Mouse (Mus musculus): ENCODE measurements around the gene Unc93b1. TPM values are rescaled to one million over a fixed set of nuclear protein-coding genes. Genes with fewer than 3 reads are reported as not detected.

Unc93b1 gene
- polyA plus RNA-seq, 1 experiment = 25.4 TPM

GRCm38 (mm10) chr19:3926685-3927084, 8.3 kb upstream of the Unc93b1 start:
- Histone ChIP-seq H3K4me1 (ENCODE audit: control insufficient read depth, insufficient read depth, insufficient read length, low read length) (peaks cover 35% of the 10 kb centered on the region), H3K27ac (replicated peaks; ENCODE audit: low read depth, low read length) (peak overlapping the region; percentile 1), H3K4me3 (ENCODE audit: insufficient read depth, low read depth, low read length) (no peak overlapping the region)

- Histone ChIP-seq H3K4me1 (ENCODE audit: control insufficient read depth, insufficient read depth, insufficient read length, low read length) (peaks cover 28% of the 10 kb centered on the region), H3K27ac (replicated peaks; ENCODE audit: low read depth, low read length) (peak overlapping the region; percentile 62), H3K4me3 (ENCODE audit: insufficient read depth, low read depth, low read length) (no peak overlapping the region)
Observed at GRCm38 (mm10) chr19:3927989-3928388, 7.0 kb upstream of the Unc93b1 start.

- H3K4me1 ChIP-seq (ENCODE audit: control insufficient read depth, insufficient read depth, insufficient read length, low read length) = peaks cover 23% of the 10 kb centered on the region
- peak overlapping the region; percentile 68 for H3K27ac ChIP-seq (replicated peaks; ENCODE audit: low read depth, low read length)
- no peak overlapping the region for H3K4me3 ChIP-seq (ENCODE audit: insufficient read depth, low read depth, low read length)
Observed at GRCm38 (mm10) chr19:3928779-3929178, 6.2 kb upstream of the Unc93b1 start.

GRCm38 (mm10) chr19:3929211-3929941, 5.6 kb upstream of the Unc93b1 start, which contains the start of gene Aldh3b1:
TSS of gene Aldh3b1 (minus strand) at chr19:3929808.
- Histone ChIP-seq H3K27ac (replicated peaks; ENCODE audit: low read depth, low read length) (peak within 1 kb of the TSS; percentile 68), H3K4me1 (ENCODE audit: control insufficient read depth, insufficient read depth, insufficient read length, low read length) (peaks cover 17% of the 10 kb centered on the region), H3K4me3 (ENCODE audit: insufficient read depth, low read depth, low read length) (peak within 1 kb of the TSS; percentile 22)

- H3K4me3 ChIP-seq (ENCODE audit: insufficient read depth, low read depth, low read length) = no peak overlapping the region
- peaks cover 16% of the 10 kb centered on the region for H3K4me1 ChIP-seq (ENCODE audit: control insufficient read depth, insufficient read depth, insufficient read length, low read length)
- H3K27ac ChIP-seq (replicated peaks; ENCODE audit: low read depth, low read length) = peak overlapping the region; percentile 68
Observed at GRCm38 (mm10) chr19:3930262-3931057, 4.5 kb upstream of the Unc93b1 start.

- Histone ChIP-seq H3K4me1 (ENCODE audit: control insufficient read depth, insufficient read depth, insufficient read length, low read length) (peaks cover 14% of the 10 kb centered on the region), H3K4me3 (ENCODE audit: insufficient read depth, low read depth, low read length) (no peak overlapping the region), H3K27ac (replicated peaks; ENCODE audit: low read depth, low read length) (peak overlapping the region; percentile 32)
Observed at GRCm38 (mm10) chr19:3931716-3932115, 3.3 kb upstream of the Unc93b1 start.

GRCm38 (mm10) chr19:3935896-3936850, 1.2 kb downstream of the Unc93b1 start:
- peak overlapping the region; percentile 40 for H3K27ac ChIP-seq (replicated peaks; ENCODE audit: low read depth, low read length)
- no peaks in the 10 kb centered on the region; the same call in 1 of the 2 replicates for H3K4me1 ChIP-seq (ENCODE audit: control insufficient read depth, insufficient read depth, insufficient read length, low read length)
- peak overlapping the region; percentile 74 for H3K4me3 ChIP-seq (ENCODE audit: insufficient read depth, low read depth, low read length)

- Histone ChIP-seq H3K4me1 (ENCODE audit: control insufficient read depth, insufficient read depth, insufficient read length, low read length) (no peaks in the 10 kb centered on the region; the same call in 1 of the 2 replicates), H3K27ac (replicated peaks; ENCODE audit: low read depth, low read length) (no peak overlapping the region), H3K4me3 (ENCODE audit: insufficient read depth, low read depth, low read length) (no peak overlapping the region)
Observed at GRCm38 (mm10) chr19:3942315-3942714, 7.3 kb downstream of the Unc93b1 start.

- Histone ChIP-seq H3K27ac (replicated peaks; ENCODE audit: low read depth, low read length) (no peak overlapping the region), H3K4me3 (ENCODE audit: insufficient read depth, low read depth, low read length) (no peak overlapping the region), H3K4me1 (ENCODE audit: control insufficient read depth, insufficient read depth, insufficient read length, low read length) (no peaks in the 10 kb centered on the region; the same call in 1 of the 2 replicates)
Observed at GRCm38 (mm10) chr19:3942986-3943735, 8.2 kb downstream of the Unc93b1 start.

GRCm38 (mm10) chr19:3945872-3946564, 11.0 kb downstream of the Unc93b1 start:
- H3K4me3 ChIP-seq (ENCODE audit: insufficient read depth, low read depth, low read length) = no peak overlapping the region
- no peaks in the 10 kb centered on the region; the same call in 1 of the 2 replicates for H3K4me1 ChIP-seq (ENCODE audit: control insufficient read depth, insufficient read depth, insufficient read length, low read length)
- H3K27ac ChIP-seq (replicated peaks; ENCODE audit: low read depth, low read length) = no peak overlapping the region

- H3K4me1 ChIP-seq (ENCODE audit: control insufficient read depth, insufficient read depth, insufficient read length, low read length) = no peaks in the 10 kb centered on the region; the same call in 1 of the 2 replicates
- no peak overlapping the region for H3K27ac ChIP-seq (replicated peaks; ENCODE audit: low read depth, low read length)
- no peak overlapping the region for H3K4me3 ChIP-seq (ENCODE audit: insufficient read depth, low read depth, low read length)
Observed at GRCm38 (mm10) chr19:3946715-3947114, 11.7 kb downstream of the Unc93b1 start.

GRCm38 (mm10) chr19:3947813-3948212, 12.8 kb downstream of the Unc93b1 start:
- Histone ChIP-seq H3K4me1 (ENCODE audit: control insufficient read depth, insufficient read depth, insufficient read length, low read length) (no peaks in the 10 kb centered on the region), H3K27ac (replicated peaks; ENCODE audit: low read depth, low read length) (no peak overlapping the region), H3K4me3 (ENCODE audit: insufficient read depth, low read depth, low read length) (no peak overlapping the region)

GRCm38 (mm10) chr19:3948546-3948945, 13.6 kb downstream of the Unc93b1 start:
- Histone ChIP-seq H3K4me3 (ENCODE audit: insufficient read depth, low read depth, low read length) (no peak overlapping the region), H3K4me1 (ENCODE audit: control insufficient read depth, insufficient read depth, insufficient read length, low read length) (no peaks in the 10 kb centered on the region), H3K27ac (replicated peaks; ENCODE audit: low read depth, low read length) (no peak overlapping the region)

- Histone ChIP-seq H3K4me3 (ENCODE audit: insufficient read depth, low read depth, low read length) (no peak overlapping the region), H3K4me1 (ENCODE audit: control insufficient read depth, insufficient read depth, insufficient read length, low read length) (no peaks in the 10 kb centered on the region), H3K27ac (replicated peaks; ENCODE audit: low read depth, low read length) (no peak overlapping the region)
Observed at GRCm38 (mm10) chr19:3950331-3950730, 15.3 kb downstream of the Unc93b1 start.

Data from brown adipose tissue, adult 24 weeks (tissue).